Mouse (Mus musculus): ENCODE measurements at regions not wholly inside any gene's neighbourhood (a gene's known extent, or its start where the extent isn't known, plus 50 kb on each side); places are given as distances from the start of the nearest gene placed in this dataset.

- H3K9ac ChIP-seq: no peak overlapping the region
- H3K4me2 ChIP-seq: no peak overlapping the region
- H3K4me3 ChIP-seq: no peak overlapping the region
- 90% methylated on average over 5 of the region's 5 CpGs for WGBS
- no peaks in the 10 kb centered on the region for H3K4me1 ChIP-seq (replicated peaks)
- no peak overlapping the region for H3K27ac ChIP-seq (replicated peaks)
- no peaks in the 10 kb centered on the region for H3K27me3 ChIP-seq
- no peak for ATAC-seq (ENCODE audit: low read depth)
- no peaks in the 10 kb centered on the region for H3K36me3 ChIP-seq
- no peaks in the 10 kb centered on the region for H3K9me3 ChIP-seq
These were observed 448.7 kb upstream of the Mki67 start for GRCm38 (mm10) chr7:136164834-136165233.

GRCm38 (mm10) chr7:136169261-136169660 is 453.1 kb upstream of the Mki67 start:
- Histone ChIP-seq H3K4me2 (no peak overlapping the region), H3K36me3 (no peaks in the 10 kb centered on the region), H3K27ac (replicated peaks) (no peak overlapping the region), H3K4me3 (no peak overlapping the region), H3K4me1 (replicated peaks) (no peaks in the 10 kb centered on the region), H3K9me3 (no peaks in the 10 kb centered on the region), H3K27me3 (no peaks in the 10 kb centered on the region), H3K9ac (no peak overlapping the region)
- ATAC-seq (ENCODE audit: low read depth): no peak
- WGBS: 42% methylated on average over 4 of the region's 4 CpGs

GRCm38 (mm10) chr7:136176373-136176772 is 460.2 kb upstream of the Mki67 start:
- H3K36me3 ChIP-seq: no peaks in the 10 kb centered on the region
- H3K4me1 ChIP-seq (replicated peaks): peaks cover 6% of the 10 kb centered on the region
- no peaks in the 10 kb centered on the region for H3K9me3 ChIP-seq
- no peak overlapping the region for H3K4me3 ChIP-seq
- H3K9ac ChIP-seq: no peak overlapping the region
- H3K4me2 ChIP-seq: no peak overlapping the region
- H3K27ac ChIP-seq (replicated peaks): no peak overlapping the region
- ATAC-seq (ENCODE audit: low read depth): no peak
- no peaks in the 10 kb centered on the region for H3K27me3 ChIP-seq

DNA sequence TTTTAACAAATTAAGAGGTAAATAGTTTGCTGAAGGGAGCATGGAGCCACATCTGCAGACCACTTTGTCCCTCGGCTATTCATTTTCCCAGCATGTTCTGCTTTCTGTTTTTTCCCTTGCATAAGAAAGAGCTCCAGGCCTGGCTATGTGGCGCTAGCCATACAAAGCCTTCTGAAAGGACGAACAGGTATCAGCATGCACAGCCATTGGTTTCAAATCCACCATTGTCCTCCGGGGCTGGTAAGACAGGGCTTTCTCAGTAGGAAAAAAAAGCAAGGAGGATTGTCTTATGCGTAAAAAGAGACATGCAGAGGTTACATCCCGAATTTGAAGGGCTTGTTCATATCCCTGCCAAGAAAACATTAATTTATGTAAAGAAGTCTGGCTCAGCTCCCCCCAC is 464.8 kb upstream of the Mki67 start:
- no peak overlapping the region for H3K4me3 ChIP-seq
- H3K9me3 ChIP-seq: no peaks in the 10 kb centered on the region
- H3K27me3 ChIP-seq: no peaks in the 10 kb centered on the region
- no peak overlapping the region for H3K4me2 ChIP-seq
- peaks cover 12% of the 10 kb centered on the region for H3K4me1 ChIP-seq (replicated peaks)
- H3K27ac ChIP-seq (replicated peaks): no peak overlapping the region
- no peaks in the 10 kb centered on the region for H3K36me3 ChIP-seq
- H3K9ac ChIP-seq: no peak overlapping the region
- WGBS: 72% methylated on average over 6 of the region's 6 CpGs
- no peak for ATAC-seq (ENCODE audit: low read depth)

DNA sequence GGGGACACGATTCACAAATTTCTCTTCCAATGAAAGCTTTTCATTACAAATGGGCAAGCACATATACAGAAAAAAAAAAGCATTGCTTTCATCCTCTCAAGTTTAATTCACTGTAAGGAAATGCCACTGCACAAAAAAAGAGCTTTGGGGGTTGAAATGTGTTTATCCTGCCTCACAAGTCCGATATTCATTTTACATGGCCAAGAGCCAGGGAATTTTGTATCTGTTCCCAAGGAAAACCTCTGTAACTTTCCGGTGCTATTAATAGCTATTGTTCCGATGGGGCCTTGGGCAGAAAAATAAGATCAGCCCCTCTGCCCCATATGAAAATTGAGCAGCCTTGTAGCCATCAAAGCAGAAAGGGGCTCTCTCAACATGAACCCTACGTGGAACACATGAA is 465.9 kb upstream of the Mki67 start:
- Histone ChIP-seq H3K4me3 (no peak overlapping the region), H3K4me1 (replicated peaks) (peaks cover 12% of the 10 kb centered on the region), H3K36me3 (no peaks in the 10 kb centered on the region), H3K9ac (no peak overlapping the region), H3K9me3 (no peaks in the 10 kb centered on the region), H3K27me3 (no peaks in the 10 kb centered on the region), H3K4me2 (no peak overlapping the region), H3K27ac (replicated peaks) (no peak overlapping the region)
- ATAC-seq (ENCODE audit: low read depth): no peak
- 82% methylated on average over 5 of the region's 5 CpGs for WGBS

DNA sequence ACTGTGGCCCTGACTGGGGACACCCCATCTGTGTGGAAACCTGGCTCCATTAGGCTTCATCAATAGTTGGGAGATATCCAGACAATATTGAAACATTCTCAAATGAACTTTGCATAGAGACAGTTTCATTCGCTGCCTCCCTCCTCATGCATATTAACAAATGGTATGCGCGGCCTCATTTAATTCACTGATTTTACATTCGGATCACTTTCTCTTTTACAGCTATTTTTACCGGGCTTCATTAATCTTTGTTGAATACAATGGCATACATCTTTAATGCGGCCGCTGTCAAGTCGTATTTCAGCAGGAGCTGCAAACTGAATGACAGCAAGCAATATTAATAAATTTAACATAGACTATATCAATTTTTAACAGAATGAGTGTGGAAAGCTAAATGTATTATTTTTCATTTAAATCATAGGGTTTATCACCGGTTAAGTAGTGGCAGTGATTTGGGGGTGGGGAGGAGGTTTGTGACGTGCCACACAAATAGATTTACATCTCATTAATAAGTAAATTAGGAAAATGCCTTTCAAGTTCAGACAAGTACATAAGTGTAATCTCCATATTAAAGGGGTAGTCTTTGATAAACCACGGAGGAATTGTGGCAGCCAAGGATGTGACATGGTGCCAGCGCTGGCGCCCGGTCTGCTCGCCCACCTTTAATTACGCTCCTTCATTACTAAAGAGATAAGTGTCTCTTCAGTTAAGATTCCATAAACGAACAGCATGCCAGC is 480.4 kb upstream of the Mki67 start:
- Histone ChIP-seq H3K4me1 (replicated peaks) (peaks cover 18% of the 10 kb centered on the region), H3K9ac (no peak overlapping the region), H3K27ac (replicated peaks) (no peak overlapping the region), H3K9me3 (no peaks in the 10 kb centered on the region), H3K36me3 (no peaks in the 10 kb centered on the region), H3K27me3 (no peaks in the 10 kb centered on the region), H3K4me3 (no peak overlapping the region), H3K4me2 (peak overlapping the region; percentile 17)
- WGBS: 34% methylated on average over 17 of the region's 17 CpGs
- no peak for ATAC-seq (ENCODE audit: low read depth)

GRCm38 (mm10) chr7:136208879-136209278 is 492.7 kb upstream of the Mki67 start:
- peaks cover 32% of the 10 kb centered on the region for H3K4me1 ChIP-seq (replicated peaks)
- H3K27ac ChIP-seq (replicated peaks): peak overlapping the region; percentile 86; the same call in 1 of the 2 replicates
- 45% methylated on average over 12 of the region's 12 CpGs for WGBS
- no peaks in the 10 kb centered on the region for H3K36me3 ChIP-seq
- ATAC-seq (ENCODE audit: low read depth): 0 out of 2 replicates have a peak, but pooled peaks have one; percentile 33
- no peaks in the 10 kb centered on the region for H3K27me3 ChIP-seq
- no peaks in the 10 kb centered on the region for H3K9me3 ChIP-seq
- no peak overlapping the region for H3K4me3 ChIP-seq
- H3K9ac ChIP-seq: no peak overlapping the region
- H3K4me2 ChIP-seq: 0 out of 2 replicates have a peak overlapping the region, but pooled peaks have one; percentile 43

DNA sequence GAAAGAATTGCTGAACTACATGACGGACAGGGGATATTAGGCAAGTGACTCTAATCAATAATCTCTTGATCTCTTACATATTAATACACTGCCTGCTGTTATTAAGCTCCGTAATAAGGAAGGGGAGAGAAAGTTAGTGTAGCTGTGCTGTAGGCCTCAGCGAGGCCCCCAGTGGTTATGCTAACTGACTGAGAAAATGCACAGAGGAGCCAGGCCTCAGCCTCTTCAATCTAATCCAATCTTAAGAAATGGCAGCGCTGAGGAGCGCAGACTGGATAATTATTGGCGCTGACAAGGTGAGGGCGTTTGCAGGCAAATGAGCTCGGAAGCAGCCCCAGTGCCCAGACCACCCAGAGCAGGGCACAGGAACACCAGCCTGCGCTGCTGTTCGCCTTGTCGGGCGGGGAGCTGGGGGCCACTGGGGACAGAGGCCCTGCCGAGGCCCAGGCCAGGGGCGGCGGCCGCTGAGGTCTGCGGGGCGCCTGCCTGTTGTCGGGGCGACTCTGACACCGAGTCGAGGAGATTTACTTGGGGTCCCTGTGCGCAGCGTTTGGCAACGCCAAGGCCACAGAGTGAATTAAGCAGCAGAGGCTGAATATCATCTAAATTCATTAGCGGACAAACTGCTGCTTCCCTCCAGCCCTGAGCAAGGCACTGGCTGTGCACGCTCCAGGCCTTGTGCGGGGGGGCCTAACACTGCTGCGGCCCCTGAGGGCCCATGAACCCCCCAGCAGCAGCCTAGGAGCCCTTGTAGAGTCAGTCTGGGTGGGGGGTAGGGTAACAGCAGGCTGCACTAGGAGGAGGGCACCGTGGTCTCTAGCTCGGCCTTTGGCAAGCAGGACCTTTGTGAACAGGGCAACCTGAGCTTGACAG is 493.4 kb upstream of the Mki67 start:
- Histone ChIP-seq H3K27ac (replicated peaks) (peak overlapping the region; percentile 86), H3K36me3 (no peaks in the 10 kb centered on the region), H3K4me2 (peak overlapping the region; percentile 43), H3K27me3 (no peaks in the 10 kb centered on the region), H3K9me3 (no peaks in the 10 kb centered on the region), H3K9ac (peak overlapping the region; percentile 62), H3K4me1 (replicated peaks) (peaks cover 39% of the 10 kb centered on the region), H3K4me3 (no peak overlapping the region)
- 12% methylated on average over 31 of the region's 31 CpGs for WGBS
- ATAC-seq (ENCODE audit: low read depth): peak; percentile 80

GRCm38 (mm10) chr7:136212492-136212891 is 496.3 kb upstream of the Mki67 start:
- ATAC-seq (ENCODE audit: low read depth): no peak
- Histone ChIP-seq H3K4me1 (replicated peaks) (peaks cover 42% of the 10 kb centered on the region), H3K9me3 (no peaks in the 10 kb centered on the region), H3K36me3 (no peaks in the 10 kb centered on the region), H3K4me3 (no peak overlapping the region), H3K4me2 (no peak overlapping the region), H3K27me3 (no peaks in the 10 kb centered on the region), H3K9ac (no peak overlapping the region), H3K27ac (replicated peaks) (no peak overlapping the region)
- 55% methylated on average over 8 of the region's 8 CpGs for WGBS

DNA sequence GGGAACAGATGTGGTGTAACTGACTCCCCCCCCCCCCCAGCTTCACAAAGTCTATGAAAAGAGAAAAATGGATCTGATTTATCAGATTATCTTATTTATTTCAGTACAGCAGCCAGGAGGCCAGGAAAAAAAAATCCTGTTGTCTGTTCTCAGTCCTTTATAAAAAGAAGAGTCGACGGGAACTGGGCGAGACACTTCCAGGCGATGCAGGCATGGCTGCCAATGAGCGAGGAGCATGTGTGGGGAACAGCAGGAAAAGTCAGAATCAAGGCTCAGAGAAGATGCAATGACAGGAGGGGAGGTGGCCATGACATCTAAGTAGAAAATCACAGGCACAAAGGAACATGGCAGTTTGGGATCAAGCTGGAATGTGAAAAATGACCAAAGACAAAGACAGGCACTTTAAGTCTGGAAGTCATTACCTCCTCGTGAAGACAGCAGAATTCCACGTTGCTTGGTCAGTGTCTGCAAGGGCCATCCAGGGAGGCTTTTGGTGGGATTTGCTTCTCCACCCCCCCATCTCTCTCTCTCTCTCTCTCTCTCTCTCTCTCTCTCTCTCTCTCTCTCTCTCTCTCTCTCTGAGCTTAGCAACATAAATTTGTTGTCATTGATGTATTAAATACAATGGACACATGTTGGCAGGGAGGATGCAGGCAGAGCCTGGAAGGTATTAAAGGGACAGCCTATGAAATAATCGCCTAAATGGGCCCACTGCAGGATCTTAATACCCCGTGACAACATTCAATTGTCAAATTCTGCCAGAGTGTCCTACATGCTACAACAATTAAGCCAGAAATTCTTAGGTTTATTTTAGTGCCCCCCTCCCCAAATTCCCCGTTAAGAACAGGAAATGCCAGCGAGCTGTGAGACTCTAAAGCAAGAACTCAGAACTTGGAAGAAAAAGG is 497.1 kb upstream of the Mki67 start:
- peaks cover 46% of the 10 kb centered on the region for H3K4me1 ChIP-seq (replicated peaks)
- WGBS: 24% methylated on average over 11 of the region's 11 CpGs
- no peak for ATAC-seq (ENCODE audit: low read depth)
- H3K9ac ChIP-seq: no peak overlapping the region
- no peak overlapping the region for H3K4me2 ChIP-seq
- H3K36me3 ChIP-seq: no peaks in the 10 kb centered on the region
- H3K27ac ChIP-seq (replicated peaks): no peak overlapping the region
- H3K27me3 ChIP-seq: no peaks in the 10 kb centered on the region
- no peaks in the 10 kb centered on the region for H3K9me3 ChIP-seq
- H3K4me3 ChIP-seq: no peak overlapping the region

DNA sequence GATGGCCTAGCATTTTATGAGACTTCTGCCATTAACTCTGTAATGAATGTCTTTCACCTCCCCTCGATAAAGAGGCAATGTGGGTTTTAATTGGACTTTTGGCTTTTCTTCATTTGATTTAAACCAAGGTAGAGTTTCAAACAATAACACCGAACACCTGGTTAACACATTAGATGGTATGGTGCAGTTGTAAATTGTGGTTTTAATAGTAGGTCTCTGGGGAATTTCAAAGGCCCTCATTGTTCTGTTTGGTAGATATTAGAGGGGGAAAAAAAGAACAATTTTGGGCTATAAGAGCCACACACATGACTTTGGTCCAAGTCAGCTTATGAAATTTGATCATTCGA is 497.8 kb upstream of the Mki67 start:
- no peaks in the 10 kb centered on the region for H3K9me3 ChIP-seq
- peaks cover 51% of the 10 kb centered on the region for H3K4me1 ChIP-seq (replicated peaks)
- ATAC-seq (ENCODE audit: low read depth): no peak
- H3K4me2 ChIP-seq: no peak overlapping the region
- no peak overlapping the region for H3K4me3 ChIP-seq
- no peaks in the 10 kb centered on the region for H3K36me3 ChIP-seq
- 38% methylated on average over 3 of the region's 3 CpGs for WGBS
- H3K9ac ChIP-seq: no peak overlapping the region
- no peak overlapping the region for H3K27ac ChIP-seq (replicated peaks)
- no peaks in the 10 kb centered on the region for H3K27me3 ChIP-seq

DNA sequence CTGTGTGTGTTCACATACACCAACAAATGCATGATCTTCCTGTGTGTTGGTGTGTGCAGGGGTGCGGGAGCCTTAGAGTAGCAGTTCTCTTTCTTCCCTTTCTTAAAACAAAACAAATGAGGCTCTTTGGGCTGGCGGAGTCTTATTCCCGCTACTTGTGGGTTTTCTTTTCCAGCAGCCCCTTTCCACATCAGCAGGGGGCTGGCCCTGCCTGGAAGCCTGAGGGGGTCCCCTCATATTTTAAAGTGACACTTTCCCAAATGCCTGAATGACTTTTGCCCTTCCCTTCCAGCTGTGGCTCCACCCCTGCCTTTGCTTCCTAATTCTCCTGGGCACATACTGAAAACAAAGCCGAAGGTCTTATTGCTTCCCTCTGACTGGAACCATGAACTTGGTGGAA is 498.3 kb upstream of the Mki67 start:
- Histone ChIP-seq H3K9me3 (no peaks in the 10 kb centered on the region), H3K9ac (no peak overlapping the region), H3K36me3 (no peaks in the 10 kb centered on the region), H3K4me2 (no peak overlapping the region), H3K4me1 (replicated peaks) (peaks cover 51% of the 10 kb centered on the region), H3K27ac (replicated peaks) (no peak overlapping the region), H3K27me3 (no peaks in the 10 kb centered on the region), H3K4me3 (no peak overlapping the region)
- 9% methylated on average over 4 of the region's 4 CpGs for WGBS
- no peak for ATAC-seq (ENCODE audit: low read depth)
